Mouse (Mus musculus) lung, adult 2 months (tissue): Measurements from ENCODE around the gene Aldh3a2.

Experiments
- CTCF ChIP-seq: fragments of 200-500 bp; IDR thresholded peaks from 2 replicates; pipeline ENCODE4 v1.5.1; 2011; ENCODE audit warnings: mild to moderate bottlenecking, low read length, control low read depth; ENCODE audit not compliant: insufficient read depth
- POLR2A ChIP-seq: fragments of 200-500 bp; IDR thresholded peaks from 2 replicates; pipeline ENCODE4 v1.6.1; 2011; ENCODE audit warnings: low read depth, mild to moderate bottlenecking, control low read depth, low read length, borderline replicate concordance; ENCODE audit errors: extremely low read depth

- TF ChIP-seq CTCF, result no peak
- TF ChIP-seq POLR2A, result no peak
These were observed 45.3 kb downstream of the Aldh3a2 start for GRCm38 (mm10) chr11:61222007-61222406.
